Mouse (Mus musculus) right cerebral cortex, postnatal 25 days (tissue): Measurements from ENCODE around the gene Cdh26.

Source experiments
- DNase-seq: peaks from one replicate; pipeline ENCODE4 v3.0.0; 2022

The Cdh26 gene

DNA sequence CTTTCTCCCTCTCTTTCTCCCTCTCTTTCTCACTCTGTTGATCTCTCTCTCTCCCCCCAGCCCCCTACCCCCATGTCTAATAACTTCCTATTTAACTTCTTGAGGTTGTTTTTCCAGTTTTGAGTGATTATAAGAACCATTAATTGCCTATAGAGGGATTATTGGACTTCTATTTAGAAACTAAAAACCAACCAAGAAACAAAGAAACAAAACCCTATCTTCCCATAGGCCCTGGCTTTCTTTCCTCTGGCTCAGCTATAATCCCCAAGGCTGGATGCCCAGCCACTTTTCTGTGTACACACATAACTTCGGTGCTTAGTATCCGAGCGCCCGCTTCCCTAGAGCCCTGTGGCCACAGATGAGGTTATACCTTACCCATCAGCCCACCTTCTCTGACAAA is at the start of gene Cdh26:
TSS of gene Cdh26 (plus strand) at position 301 of the 400 bp plus-strand sequence.
- DNase-seq, result no peak

DNA sequence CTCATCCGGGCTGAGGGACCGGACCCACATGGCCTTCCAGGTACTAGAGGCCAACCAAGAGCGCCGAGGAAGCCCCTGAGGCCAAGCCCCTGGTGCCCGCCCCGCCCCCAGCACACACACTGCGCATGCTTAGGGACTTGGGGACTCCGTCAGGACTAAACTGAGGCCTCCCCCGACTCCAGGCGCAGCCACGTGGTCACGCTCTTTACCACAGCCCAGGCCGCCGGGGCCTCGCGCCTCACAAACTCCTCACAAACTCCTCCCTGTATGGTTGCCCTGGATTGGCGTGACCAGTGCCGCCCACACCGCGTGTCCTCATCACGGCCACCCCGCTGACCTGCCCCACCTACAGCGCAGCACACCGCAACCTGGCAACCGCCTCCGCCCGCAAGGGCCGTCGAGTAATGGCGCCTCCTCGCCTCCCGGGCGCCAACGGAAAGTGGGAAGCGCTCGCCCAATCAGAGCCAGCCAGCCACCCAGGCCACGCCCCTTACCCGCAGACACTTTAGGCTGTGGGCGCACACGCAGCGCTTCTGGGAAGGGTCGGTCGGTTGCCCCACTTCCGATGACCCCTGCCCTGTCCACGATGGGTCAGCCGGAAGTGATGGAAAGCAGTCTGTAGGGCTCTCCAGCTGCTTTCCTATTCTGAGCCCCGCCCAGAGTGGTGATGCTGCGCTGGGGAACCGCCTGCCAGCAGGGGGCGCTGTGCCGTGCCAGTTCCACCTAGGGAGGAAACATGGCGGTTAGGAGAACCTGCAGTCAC is 23.1 kb upstream of the Cdh26 start, which contains the start of gene Sycp2:
TSS of gene Sycp2 (minus strand) at position 633 of the 763 bp plus-strand sequence.
- DNase-seq, result no peak

DNA sequence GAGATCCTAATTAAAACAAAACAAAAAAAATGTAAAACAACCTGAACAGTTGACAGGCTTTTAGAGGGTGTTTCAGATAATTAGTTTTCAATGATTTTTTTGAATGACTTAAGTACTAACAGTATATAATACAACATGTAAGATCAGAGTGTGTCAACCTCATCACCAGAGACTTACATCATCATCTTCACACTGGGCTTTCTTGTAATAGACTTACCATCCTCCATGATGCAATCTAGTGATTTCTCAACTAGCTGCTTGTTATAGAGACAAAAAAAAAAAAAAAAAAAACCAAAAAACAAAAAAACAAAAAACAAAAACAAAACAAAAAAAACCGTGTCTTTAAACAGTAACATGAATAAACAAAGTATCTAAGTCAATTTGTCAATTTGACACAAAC is 21.3 kb upstream of the Cdh26 start:
- DNase-seq, result no peak

DNA sequence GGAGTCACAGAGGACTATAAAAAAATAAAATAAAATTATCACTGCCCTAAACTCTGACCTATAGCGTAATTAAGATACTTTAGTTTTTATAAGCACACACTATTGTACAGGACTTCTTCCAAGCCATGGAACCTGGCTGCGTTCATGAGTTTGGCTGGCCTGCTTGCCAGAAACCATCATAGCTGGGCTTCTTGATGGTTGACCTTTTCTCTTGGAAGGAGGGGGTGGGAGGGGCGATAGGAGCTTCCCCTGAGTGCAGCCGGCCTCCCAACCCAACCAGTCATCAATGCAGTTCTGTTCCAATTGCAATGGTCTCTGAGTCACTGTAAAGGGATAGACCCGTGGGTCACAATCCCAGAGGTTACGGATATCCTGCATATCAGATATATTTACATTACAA is 20.0 kb upstream of the Cdh26 start:
- DNase-seq, result no peak

DNA sequence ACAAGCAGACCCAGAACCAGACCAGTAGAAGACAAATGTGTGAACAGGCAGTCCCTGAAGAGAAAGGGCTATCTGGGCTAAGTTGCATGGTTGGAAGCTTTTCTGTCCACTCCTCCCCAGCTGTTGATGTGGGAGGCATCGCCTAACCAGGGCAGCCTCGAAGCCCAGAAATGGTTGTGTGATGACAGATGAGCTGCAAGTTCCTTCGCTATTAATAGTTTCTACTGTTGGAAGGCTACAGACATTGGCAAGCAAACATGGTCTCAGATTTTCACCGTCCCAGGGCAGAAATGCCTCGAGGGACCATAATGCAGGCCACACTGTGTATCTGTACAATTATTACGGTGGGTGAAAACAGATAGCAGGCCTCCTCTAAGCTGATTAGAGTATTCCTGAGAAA is 17.7 kb upstream of the Cdh26 start:
- no peak for DNase-seq

DNA sequence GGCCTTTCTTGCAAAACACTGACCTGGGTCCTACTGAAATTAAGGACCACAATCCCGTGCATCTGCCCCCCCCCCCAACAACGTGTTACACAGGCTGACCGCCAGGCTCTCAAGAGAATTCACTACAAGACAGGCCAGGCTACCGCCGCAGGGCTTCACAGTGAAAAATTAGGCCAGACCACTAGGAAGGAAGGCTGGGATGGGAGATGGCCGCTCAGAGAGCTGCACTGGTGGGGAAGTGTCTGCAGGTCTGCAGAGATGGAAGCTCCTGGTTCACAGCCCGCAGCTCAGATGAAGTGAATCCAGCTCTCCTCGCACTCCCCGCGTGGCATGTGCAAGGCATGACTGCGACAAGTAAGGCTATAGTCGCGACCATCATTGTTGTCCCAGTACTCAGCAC is 17.2 kb upstream of the Cdh26 start:
- no peak for DNase-seq

DNA sequence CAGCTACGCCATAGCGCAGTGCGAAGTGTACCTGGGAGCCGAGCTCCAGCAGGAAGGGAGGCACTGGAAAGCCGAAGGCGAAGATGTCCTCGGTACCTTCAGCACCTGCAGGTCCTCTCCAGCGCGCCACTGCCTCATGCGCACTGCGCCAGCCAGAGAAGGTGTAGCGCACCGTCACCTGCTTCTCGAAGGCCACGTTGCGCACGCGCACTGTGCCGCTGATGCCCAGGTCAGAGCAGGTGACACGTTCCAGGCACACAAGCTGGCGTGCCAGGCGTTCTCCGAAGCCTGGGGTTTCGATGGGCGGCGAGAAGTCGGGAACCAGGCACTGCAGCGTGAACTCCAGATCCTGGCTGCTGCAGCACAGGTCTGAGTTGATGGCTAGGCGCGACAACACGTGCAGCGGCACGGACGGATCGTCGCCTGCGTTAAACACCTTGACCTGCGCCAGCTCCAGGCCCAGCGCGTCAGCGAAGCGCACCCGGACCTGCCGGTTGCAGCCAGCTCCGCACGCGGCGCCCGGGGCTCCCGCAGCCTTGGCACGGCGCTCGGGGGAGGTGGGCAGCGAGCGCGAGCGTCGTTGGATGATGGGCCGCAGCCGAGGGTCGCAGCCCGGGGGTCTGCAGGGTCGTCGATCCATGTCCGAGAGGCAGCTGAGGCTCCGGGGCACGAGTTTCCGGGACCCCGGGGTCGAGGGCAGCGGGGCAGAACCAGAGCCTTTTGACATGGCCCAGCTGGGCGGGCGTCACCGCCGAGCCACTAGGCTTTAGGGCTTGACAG is 16.7 kb upstream of the Cdh26 start:
- DNase-seq, result peak; percentile 52

DNA sequence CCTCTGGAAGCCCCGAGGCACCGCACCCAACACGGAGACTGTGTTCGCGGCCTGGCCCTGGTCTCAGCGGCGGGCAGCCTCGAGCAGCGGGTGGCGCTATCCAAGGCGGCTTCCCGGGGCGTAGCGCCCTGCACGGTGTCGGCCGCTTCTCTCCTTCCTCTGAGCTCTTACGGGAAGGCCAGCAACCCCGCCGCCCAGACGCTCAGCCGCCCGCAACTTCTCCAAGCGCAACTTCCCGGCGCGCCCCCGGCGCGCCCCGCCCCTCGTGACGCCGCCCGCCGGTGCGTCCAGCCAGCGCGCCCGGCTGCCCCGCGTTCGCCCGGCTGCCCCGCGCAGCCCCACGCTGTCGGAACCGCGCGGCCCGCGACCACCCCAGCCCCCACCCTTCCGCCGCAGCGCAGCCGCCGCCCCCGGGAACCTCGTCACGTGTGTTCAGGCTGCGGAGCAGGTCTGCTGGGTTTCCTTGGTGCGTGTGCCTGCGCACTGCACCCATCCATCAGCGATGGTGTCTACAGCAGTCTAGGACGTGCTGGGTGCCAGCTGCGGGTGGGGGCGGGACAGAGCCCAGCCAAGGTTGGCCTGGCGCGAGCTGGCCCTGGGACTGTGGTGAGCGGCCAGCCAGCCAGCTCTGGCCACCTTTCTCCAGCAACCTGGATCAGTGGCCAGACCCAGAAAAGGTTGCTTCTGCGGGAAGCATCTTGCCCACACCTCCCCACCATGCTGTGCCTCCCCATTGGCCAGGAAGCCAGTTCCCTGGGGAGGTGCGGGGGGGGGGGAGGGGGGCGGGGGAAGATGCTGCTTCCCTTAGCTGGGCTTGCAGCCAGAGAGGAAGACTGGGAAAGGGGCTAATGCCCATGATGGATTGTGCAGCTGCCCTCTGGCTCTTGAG is 15.8 kb upstream of the Cdh26 start, which contains the start of the genes Ppp1r3d and Fam217b:
TSS of gene Ppp1r3d (minus strand) at position 212 of the 889 bp plus-strand sequence.
TSS of gene Fam217b (plus strand) at position 264 of the 889 bp plus-strand sequence.
- peak; percentile 81 for DNase-seq

DNA sequence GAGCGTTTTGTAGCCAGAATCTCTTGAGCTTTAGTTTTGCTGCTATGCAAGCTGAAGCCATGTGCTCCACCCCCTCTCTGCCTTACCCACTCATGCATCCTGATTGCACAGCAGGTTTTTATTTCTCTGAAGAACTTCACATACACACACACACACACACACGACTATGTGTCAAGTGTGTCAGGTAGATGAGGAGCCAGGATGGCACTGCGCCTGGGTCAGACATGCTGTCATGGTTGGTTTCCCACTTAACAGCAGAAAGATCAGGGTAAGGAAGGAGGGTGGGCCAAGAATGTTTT is 15.2 kb upstream of the Cdh26 start:
- DNase-seq, result no peak

DNA sequence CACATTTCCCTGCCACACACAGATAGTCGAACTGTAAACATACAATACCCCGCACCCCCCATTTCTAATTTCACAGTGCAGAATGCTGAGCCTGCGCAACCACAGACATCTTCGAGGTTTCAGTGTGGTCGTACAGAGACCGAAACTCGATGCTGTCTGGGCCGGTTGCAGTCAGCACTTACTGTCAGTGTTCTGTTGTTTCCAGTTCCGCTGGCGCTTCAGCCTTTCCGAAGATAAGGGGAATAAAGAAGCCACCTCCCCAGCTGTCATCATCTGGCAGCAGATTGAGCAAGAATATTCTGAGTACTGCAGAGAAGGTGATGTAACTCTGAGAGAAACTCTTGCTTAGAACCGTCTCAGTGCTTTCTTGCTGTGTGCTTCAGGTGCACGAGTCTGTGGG is 13.9 kb upstream of the Cdh26 start:
- DNase-seq, result no peak

DNA sequence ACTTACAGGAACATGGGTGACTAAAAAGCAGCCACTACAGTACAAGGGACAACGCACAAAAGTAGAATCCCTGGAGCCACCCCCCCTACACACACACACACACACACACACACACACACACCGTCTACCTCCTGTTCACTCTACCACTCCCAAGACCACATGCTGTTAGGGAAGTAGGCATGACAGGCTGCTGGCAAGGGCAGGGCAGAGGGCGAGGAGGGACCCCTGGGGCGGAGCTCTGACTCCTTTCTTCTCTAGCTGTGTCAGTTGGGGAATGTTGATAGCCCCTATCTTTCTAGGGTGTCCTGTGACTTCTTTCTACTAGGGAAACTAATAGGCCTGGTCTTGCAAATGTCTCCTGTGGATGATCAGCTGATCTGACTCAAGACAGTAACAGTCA is 13.4 kb upstream of the Cdh26 start:
- DNase-seq, result no peak

DNA sequence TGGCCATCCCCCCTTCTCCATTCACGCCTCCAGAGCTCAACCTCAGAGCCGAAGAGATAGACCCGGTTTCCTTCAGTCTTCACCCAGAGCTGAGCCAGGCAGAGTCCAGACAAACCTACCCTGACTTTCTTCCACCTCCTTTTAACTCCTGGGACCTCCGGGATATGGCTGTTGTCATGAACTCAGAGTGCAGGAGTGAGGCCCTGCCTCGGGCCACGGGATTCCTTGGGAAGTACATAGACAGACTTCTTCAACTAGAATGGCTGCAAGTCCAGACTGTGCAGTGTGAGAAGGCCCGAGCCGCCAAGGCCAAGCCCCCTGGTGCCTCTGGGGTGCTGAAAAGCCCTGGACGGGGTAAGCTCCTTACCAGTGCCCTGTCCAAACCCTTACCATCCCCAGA is 9.8 kb upstream of the Cdh26 start:
- DNase-seq, result no peak

DNA sequence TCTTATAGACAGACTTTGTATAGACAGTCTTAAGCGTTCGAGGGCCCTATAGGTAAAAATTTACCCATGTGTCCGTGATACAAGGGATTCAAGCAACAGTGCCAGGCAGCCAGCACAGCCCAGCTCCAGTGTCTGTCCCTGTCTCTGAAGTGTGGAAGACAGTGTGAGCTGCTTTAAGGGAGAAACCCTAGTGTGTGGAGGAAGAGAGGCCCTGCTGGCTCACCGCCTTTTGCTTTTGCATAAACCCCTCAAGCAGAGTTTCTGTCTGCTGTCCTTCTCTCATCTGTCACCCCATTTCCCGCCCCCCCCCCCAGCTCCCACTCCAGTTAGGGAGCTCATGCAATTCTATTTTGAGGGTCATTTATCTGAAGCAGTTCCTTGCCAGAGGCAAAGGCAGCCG is 8.7 kb upstream of the Cdh26 start:
- DNase-seq, result no peak

DNA sequence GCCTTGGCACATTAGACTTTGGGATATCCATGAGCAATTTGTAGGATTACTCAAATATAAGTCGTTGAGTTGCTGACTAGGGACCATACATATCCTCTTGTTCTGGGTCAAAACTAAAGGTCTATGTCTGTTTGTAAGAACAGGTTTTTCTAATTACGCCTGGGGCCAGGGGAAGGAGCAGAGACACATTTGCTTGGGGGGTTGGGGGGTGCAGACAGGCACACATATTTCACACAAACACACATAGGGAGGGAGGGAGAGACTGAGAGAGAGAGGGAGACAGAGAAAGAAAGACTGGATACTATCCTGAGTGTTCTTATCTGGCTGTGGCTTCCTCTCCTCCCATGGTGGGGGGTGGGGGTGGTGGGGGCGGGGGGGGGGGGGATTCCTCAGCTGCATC is 8.1 kb upstream of the Cdh26 start:
- DNase-seq, result no peak

DNA sequence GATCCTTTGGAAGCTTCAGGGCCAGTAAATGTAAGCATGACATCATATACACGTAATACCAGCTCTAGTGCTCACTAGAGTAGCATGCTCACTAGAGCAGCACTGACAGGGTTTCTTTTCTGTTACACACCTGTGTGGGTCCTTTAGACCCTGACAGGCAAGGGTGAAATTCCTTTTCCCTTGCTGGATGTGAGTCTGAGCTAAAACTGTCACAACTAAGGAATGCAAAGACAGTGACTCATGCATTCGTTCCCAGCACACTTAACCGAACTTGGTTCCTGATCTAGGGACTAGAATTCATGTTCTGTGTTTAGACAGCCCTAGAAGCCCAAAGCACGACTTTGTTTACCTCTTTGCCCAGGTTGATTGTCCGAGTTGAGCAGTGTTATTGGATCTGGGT is 7.1 kb upstream of the Cdh26 start:
- no peak for DNase-seq

DNA sequence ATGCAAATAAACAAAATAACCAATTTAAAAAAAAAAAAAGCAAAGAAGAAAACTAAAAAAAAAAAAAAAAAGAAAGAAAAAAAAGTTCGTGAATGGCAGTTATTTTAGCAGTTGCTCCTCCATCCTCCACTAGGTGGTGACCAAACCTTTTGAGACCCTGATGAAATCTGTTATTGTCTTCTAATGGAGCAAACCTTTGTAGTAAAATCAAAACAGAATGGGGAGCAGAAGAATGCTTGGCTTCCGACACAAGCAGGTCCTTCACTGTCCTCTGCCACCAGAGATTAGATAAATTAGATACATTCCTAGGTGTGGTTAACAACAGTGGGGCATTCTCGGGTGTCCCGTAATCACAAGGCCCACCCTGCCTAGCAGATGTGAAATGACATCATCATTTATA is 4.1 kb upstream of the Cdh26 start:
- no peak for DNase-seq

DNA sequence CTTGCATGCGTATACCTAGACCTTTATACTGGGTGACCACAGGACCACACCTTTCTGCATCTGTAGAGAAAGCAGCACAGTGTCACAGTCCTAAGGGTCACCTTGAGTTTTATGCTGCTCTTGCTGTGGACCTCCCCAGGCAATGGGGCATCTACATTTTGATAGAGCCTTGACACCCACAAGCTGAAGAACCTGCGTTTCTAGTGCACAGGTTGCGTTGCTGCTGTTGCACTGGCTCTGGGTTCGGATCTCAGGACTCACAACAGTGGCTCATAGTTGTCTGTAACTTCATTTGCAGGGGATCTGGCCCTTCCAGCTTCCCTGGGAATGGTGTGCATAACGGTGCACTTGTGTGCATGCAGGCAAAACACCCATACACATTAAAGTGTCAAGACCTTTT is 3.1 kb upstream of the Cdh26 start:
- no peak for DNase-seq

DNA sequence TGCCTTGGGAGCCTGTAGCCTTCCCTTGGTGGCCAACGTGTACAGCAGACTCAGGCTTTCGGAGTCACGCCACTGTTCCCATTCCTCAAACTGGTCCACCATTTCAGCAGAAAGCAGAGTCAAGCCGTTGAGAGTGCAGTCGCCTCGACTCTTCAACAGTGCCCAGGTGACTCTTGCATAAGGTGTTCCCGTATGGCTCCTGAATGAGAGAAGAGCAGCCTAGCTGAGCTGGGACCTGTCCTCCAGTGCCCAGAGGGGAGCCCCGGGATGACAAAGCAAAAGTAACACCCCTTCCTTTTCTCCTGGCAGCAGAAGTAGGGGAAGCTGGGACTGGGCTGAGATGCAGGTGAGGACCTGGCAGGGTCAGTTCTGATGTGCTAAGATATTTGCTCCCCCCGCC is 2.1 kb upstream of the Cdh26 start:
- DNase-seq, result no peak

DNA sequence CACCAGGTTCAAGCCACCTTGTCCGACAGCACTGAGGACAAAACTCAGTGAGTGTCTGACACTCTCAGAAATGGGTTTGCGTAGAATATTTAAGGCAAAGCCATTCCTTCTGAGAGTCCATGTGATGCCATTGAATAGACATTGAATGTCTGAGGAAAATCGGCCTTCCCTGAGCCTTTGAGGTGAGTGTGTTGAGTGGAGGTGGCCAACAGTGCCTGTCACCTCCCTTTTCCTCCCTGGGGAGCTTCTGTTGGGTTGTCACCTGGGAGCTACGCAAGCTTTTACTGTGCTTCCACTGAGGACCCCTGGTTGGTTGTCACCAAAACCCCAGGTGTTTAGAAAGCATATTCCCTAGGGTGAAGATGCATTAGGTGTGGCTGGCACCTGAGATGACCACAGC is 1.7 kb upstream of the Cdh26 start:
- DNase-seq, result no peak

DNA sequence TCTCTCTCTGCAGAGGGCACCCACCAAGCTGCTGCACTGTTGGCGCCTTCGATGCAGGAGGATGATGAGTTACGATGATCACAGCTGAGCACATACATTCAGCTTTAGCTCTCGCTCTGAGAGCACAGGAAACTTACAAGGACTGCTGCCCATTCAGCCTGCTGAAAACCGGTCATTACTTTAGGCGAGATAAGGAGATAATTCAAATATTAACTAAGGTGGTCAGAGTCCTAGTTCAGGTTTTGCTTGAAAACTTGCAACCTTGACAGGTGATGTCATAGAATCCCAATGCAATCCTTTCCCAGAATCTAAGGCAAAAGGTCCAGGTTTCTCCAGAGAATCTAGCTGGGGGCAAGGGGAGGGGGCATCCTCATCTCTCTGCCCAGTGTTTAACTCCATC is 905 bp upstream of the Cdh26 start:
- no peak for DNase-seq

DNA sequence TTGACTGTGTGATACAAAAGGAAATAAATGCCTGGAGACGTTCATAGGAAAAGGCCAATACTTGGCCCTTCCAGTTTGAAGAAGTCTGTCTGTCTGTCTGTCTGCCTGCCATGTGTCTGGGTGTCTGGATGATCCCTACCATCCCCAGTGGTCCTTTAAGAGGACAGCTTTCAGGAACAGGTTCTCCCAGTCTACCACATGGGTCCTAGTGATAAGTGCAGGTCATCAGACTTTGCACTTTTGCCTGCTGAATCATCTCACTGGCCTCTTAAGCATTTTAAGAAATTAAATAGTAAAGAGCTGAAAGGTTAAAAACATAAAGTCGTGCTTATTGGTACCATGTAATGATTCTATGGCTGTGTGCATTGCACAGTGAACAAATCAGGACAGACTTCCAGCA is 3.2 kb downstream of the Cdh26 start:
- DNase-seq, result no peak

DNA sequence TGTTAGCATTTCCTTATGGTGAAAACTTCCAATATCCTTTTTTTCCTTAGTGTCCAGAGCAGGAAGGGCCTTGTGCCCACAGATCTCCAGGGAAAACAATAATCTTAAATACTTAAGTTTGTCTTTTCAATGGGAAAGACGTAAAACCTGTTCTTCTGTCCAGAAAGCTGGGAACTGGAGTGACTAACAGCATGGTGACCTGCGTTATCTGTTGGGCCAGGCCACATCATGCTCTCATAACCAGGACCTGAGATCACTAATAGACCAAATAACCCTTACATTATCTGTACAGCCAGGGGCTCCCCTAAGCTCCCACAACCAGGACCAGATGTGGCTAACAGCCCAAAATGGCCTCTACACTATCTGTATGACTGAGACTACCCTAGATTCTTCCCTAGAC is 3.6 kb downstream of the Cdh26 start:
- DNase-seq, result no peak

DNA sequence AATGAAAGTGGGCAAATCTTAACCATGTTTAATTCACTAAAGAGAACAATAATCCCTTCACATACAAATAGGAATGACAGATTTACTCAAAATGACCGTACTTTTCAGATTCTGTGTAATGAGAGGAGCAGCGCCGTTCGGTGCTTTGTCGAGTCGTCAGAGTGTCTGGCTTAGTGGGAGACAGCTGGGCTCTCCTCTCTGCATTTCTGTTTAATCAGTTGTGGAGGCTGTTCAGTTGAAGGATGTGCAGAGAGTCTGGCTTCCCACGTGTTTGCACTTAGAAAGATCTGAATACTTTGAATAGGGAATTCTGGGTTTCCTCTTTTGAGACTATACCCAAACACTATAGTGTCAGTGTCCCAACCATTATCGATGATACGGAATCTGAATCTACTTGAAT is 7.0 kb downstream of the Cdh26 start:
- no peak for DNase-seq

DNA sequence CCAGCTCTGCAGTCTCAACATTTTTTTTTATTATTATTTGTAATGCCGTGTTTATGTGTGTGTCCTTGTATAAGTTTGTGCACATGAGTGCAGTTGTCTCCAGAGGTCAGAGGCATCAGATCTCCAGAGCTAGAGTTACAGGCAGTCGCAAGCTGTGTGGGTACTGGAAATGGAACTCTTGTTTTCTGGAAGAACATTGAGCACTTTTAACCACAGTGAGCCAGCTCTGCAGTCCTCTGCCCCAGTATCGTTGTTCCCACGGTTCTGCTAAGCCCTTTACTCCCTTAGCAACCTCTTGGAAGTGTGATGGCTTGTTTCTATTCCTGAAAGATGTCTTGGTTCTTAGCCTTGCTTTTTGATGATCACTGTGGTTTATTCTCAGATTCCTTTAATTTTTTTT is 19.1 kb downstream of the Cdh26 start:
- DNase-seq, result no peak
